Mouse (Mus musculus) heart, adult 11 months (tissue): ENCODE results near the gene Hexdc.

Source experiments
- DNase-seq: peaks from one replicate; pipeline ENCODE4 v3.0.0; 2022

Gene Hexdc

DNA sequence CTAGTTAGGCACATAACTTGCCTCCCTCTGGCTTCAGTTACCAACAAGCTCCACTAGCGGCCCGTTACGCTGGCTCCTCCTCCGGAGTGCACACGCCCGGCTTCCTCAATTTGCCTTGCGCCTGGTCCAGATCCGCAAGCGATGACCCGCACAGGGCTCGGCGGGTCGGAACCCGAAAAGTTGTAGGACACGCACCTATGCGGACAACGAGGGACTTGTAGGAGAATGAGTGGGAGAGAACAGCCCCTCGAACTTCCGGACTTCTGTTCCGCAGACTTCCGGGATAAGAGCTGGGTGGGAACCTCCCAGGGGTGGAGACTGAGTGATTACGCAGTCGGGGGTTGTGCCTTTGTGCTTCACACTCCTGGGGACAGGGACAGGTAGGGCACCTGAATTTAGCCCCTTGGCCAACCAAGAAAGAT, 24.8 kb downstream of the Hexdc start, which contains the start of gene Cybc1:
TSS of gene Cybc1 (minus strand) at position 305 of the 422 bp plus-strand sequence.
- peak; percentile 99 for DNase-seq

DNA sequence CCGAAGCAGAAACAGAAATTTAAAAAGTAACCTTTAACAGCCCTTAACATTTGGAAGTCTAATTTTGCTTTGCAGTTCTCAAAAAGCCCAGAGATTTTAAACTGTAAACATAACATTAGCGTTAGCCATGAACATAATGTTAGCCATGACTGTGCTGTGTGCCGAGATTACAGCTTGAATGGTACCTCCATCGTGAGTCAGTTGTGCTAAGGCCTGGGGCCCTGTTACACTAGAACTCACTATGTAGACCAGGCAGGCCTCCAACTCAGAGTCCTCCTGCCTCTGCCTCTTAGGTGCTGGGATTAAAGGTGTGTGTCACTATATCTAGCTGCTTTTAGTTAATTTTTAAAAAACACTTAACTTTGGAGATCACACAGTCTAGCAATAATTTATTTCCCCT, 27.0 kb downstream of the Hexdc start:
- no peak for DNase-seq

GRCm38 (mm10) chr11:121231628-121232291, 27.5 kb downstream of the Hexdc start:
- peak; percentile 95 for DNase-seq

GRCm38 (mm10) chr11:121232706-121233105, 28.5 kb downstream of the Hexdc start:
- DNase-seq, result no peak

GRCm38 (mm10) chr11:121235475-121236238, 31.4 kb downstream of the Hexdc start:
- no peak for DNase-seq

DNA sequence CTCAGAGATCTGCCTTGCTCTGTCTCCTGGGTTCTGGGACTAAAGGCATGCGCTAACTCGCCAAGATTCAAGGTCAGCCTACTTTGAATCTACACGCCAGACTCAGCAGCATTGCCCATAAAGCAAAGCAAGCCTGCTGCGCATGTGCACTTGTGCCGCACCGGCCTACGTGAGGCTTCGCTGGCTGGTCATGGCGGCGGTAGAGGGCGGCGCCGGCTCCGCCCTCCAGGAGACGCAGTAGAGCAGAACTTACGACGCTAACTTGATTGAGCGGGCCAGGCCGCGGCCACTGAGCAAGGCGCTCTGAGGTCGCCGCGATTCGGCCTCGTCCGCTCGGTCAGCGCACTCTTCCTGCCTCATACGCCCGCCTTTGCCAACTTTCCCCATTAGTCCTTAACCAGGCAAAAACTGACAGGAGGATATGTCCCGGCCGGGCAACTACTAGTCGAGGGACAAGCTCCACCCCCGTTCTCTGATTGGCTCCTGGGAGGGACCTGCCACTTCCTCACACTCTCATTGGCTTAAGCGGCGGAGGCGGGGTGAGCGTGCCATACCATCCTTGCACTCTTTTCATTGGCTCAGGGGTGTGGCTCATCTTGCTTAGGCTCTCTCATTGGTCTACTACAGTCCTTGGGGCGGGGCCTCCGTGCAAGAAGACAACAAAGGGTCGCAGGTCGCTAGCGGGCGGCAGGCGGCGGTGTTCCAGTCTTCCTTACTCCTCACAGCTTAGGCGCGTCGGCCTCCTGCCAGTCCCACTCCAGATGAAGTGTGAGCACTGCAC, 32.5 kb downstream of the Hexdc start, which contains the start of gene Narf:
TSS of gene Narf (plus strand) at position 690 of the 781 bp plus-strand sequence.
- DNase-seq, result peak; percentile 100

GRCm38 (mm10) chr11:121237345-121238128, 33.3 kb downstream of the Hexdc start:
- DNase-seq, result no peak

DNA sequence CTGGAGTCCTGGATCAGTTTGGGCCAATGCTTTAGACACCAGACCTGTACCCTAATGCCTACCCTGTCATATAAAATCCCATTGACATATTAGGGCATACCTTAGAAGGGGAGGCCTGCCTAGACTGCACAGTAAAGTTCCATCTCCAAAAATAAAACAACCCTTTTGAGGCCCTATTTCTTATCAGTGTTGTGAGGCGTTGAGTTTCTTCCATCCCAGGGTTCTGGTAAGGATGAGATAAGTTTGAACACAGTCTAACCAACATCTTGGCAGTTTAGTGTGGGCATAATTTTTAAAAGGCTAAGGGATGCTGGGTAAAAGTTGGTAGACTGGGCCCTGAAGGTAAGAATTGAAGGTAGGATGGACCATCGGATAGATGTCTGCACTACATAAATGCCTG, 35.4 kb downstream of the Hexdc start:
- DNase-seq, result no peak

DNA sequence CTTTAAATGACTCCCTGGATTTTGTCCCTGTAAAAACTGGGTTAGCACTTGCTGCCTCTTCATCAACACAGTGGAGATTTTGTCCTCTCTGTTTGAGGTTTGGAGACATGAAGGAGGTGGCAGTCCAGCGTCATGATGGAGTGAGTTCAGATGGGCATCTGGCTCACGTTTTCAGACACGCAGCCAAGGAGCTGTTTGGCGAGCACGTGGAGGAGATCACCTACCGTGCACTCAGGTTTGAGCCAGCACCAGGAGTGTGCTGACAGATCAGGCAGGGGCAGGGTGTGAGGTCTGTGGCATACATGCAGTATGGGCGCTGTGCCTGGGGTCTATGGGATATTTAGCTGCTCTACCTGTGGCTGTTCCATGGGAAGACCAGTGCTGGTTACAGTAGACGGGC, 46.0 kb downstream of the Hexdc start:
- no peak for DNase-seq

GRCm38 (mm10) chr11:121259160-121260100, 55.2 kb downstream of the Hexdc start, which contains the start of gene Foxk2:
Gene Foxk2 (plus strand): TSS chr11:121259990.
- DNase-seq, result peak; percentile 99

DNA sequence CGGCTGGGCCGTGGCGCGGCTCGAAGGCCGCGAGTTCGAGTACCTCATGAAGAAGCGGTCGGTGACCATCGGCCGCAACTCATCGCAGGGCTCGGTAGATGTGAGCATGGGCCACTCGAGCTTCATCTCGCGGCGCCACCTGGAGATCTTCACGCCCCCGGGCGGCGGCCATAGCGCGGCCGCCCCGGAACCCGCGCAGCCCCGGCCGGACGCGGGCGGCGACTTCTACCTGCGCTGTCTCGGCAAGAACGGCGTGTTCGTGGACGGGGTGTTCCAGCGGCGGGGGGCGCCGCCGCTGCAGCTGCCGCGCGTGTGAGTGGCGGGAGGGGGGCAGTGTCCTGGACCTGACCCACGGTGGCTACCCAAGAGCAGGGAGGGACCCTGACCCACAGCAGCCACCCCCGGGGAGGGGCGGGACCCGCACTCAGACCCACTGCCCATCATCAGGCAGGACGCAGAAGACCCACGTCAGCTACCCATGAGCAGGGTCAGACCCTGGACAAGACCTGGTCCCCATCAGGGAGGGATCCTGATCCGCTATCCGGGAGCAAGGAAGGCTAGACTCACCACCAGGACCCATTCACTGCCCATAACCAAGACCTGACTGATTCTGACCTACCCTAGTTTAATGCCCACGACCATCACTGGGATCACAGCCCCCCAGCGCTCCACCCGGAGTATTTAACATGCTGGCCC, 56.1 kb downstream of the Hexdc start:
- DNase-seq, result peak; percentile 95

- DNase-seq, result no peak
Measured at GRCm38 (mm10) chr11:121261074-121261473, 56.8 kb downstream of the Hexdc start.
